Mouse (Mus musculus) CD8-positive naive resting alpha-beta T cell, adult 57 days (primary cell): ENCODE data around the gene Hist1h4n. TPM values are rescaled to one million over a fixed set of nuclear protein-coding genes. Genes with fewer than 3 reads are reported as not detected.

ENCODE experiments used
- total RNA-seq: library from RNA; stranded (reverse); gene quantifications from one replicate; pipeline ENCODE4 v1.2.4, GENCODE M21; 2023

The Hist1h4n gene
- total RNA-seq: 118 TPM

GRCm38 (mm10) chr13:21831418-21832394 lies at the start of gene Hist1h4n:
Gene Hist1h4n, minus strand, starts transcription at chr13:21832196.

GRCm38 (mm10) chr13:21833461-21833860 lies 1.5 kb upstream of the Hist1h4n start, which contains the start of the genes Hist1h2ap and Hist1h2br:
Gene Hist1h2ap, minus strand, starts transcription at chr13:21833507.
Gene Hist1h2br, plus strand, starts transcription at chr13:21833743.

GRCm38 (mm10) chr13:21811539-21811938 lies 20.5 kb downstream of the Hist1h4n start, which contains the start of gene Hist1h4m:
Gene Hist1h4m, plus strand, starts transcription at chr13:21811746.

GRCm38 (mm10) chr13:21810073-21810472 lies 21.9 kb downstream of the Hist1h4n start, which contains the start of the genes Hist1h2bq and Hist1h2ao:
Gene Hist1h2bq, minus strand, starts transcription at chr13:21810197.
Gene Hist1h2ao, plus strand, starts transcription at chr13:21810465.

GRCm38 (mm10) chr13:21786899-21787629 lies 44.9 kb downstream of the Hist1h4n start, which contains the start of the genes Hist1h2an and Hist1h2bp:
Gene Hist1h2an, minus strand, starts transcription at chr13:21787218.
Gene Hist1h2bp, plus strand, starts transcription at chr13:21787461.

GRCm38 (mm10) chr13:21783255-21783617 lies 48.8 kb downstream of the Hist1h4n start, which contains the start of gene Hist1h3i:
Gene Hist1h3i, minus strand, starts transcription at chr13:21783370.

Other genes starting within 250 kb of the Hist1h4n start
- gene Olfr1362, start 218.2 kb downstream of the Hist1h4n start, total RNA-seq: not detected
- not detected for gene Olfr11, start 189.7 kb downstream of the Hist1h4n start, total RNA-seq
- not detected for gene Olfr1361, start 168.8 kb downstream of the Hist1h4n start, total RNA-seq
- not detected for gene Olfr1360, start 154.8 kb downstream of the Hist1h4n start, total RNA-seq
- gene Olfr1359, start 134.1 kb downstream of the Hist1h4n start, total RNA-seq: not detected
- 29.9 TPM for gene Hist1h2bl, start 116.1 kb downstream of the Hist1h4n start, total RNA-seq
- 37.0 TPM for gene Hist1h2ai, start 115.8 kb downstream of the Hist1h4n start, total RNA-seq
- 46.7 TPM for gene Hist1h3h, start 114.5 kb downstream of the Hist1h4n start, total RNA-seq
- gene Hist1h2bm, start 110.2 kb downstream of the Hist1h4n start, total RNA-seq: 4.5 TPM
- gene Hist1h4j, start 97.1 kb downstream of the Hist1h4n start, total RNA-seq: 10.9 TPM
- gene Hist1h4k, start 81.7 kb downstream of the Hist1h4n start, total RNA-seq: 328 TPM
- gene Hist1h2ak, start 78.4 kb downstream of the Hist1h4n start, total RNA-seq: 31.4 TPM
- gene Hist1h2bn, start 78.1 kb downstream of the Hist1h4n start, total RNA-seq: 80.0 TPM
- 8.9 TPM for gene Hist1h1b, start 51.6 kb downstream of the Hist1h4n start, total RNA-seq
- 144 TPM for gene Hist1h3i, start 48.8 kb downstream of the Hist1h4n start, total RNA-seq
- 10.1 TPM for gene Hist1h2an, start 45.0 kb downstream of the Hist1h4n start, total RNA-seq
- gene Hist1h2bp, start 44.7 kb downstream of the Hist1h4n start, total RNA-seq: 16.9 TPM
- 74.5 TPM for gene Hist1h2bq, start 22.0 kb downstream of the Hist1h4n start, total RNA-seq
- 58.9 TPM for gene Hist1h2ao, start 21.7 kb downstream of the Hist1h4n start, total RNA-seq
- gene Hist1h4m, start 20.4 kb downstream of the Hist1h4n start, total RNA-seq: 281 TPM
- gene Hist1h2ap, start 1.3 kb upstream of the Hist1h4n start, total RNA-seq: 61.6 TPM
- 74.1 TPM for gene Hist1h2br, start 1.5 kb upstream of the Hist1h4n start, total RNA-seq
- 0.67 TPM for gene Zfp184, start 112.9 kb upstream of the Hist1h4n start, total RNA-seq
- not detected for gene Pom121l2, start 149.0 kb upstream of the Hist1h4n start, total RNA-seq
- 0.28 TPM for gene Prss16, start 177.5 kb upstream of the Hist1h4n start, total RNA-seq
- 27.1 TPM for gene Hist1h2ah, start 203.4 kb upstream of the Hist1h4n start, total RNA-seq
- 16.4 TPM for gene Hist1h2bk, start 203.7 kb upstream of the Hist1h4n start, total RNA-seq
- 83.9 TPM for gene Hist1h4i, start 209.2 kb upstream of the Hist1h4n start, total RNA-seq
- 11.8 TPM for gene Hist1h2ag, start 210.7 kb upstream of the Hist1h4n start, total RNA-seq
- 14.2 TPM for gene Hist1h2bj, start 211.0 kb upstream of the Hist1h4n start, total RNA-seq